Mouse (Mus musculus): ENCODE data around the gene Ebf3. TPM values are rescaled to one million over a fixed set of nuclear protein-coding genes. Genes with fewer than 3 reads are reported as not detected.
A peak's percentile ranks its signal among the peaks of the same experiment; 100 is the strongest.

Ebf3 gene
- polyA plus RNA-seq, 1 experiment from 2014 or later: 23.3 TPM

GRCm38 (mm10) chr7:137300826-137301225 lies 13.4 kb downstream of the Ebf3 start:
- Histone ChIP-seq H3K9me3 (no peaks in the 10 kb centered on the region), H3K27ac (replicated peaks) (no peak overlapping the region; the same call in 1 of the 2 replicates), H3K4me3 (no peak overlapping the region), H3K4me2 (replicated peaks) (peak overlapping the region; percentile 35; the same call in 1 of the 2 replicates), H3K4me1 (peaks cover 53% of the 10 kb centered on the region), H3K9ac (replicated peaks) (no peak overlapping the region), H3K36me3 (0 out of 2 replicates have a peak, but pooled peaks cover 7% of the 10 kb centered on the region), H3K27me3 (peaks cover 50% of the 10 kb centered on the region)
- WGBS: 56% methylated on average over 6 of the region's 6 CpGs
- ATAC-seq (ENCODE audit: low FRiP score, low read depth): no peak

- no peak for ATAC-seq (ENCODE audit: low FRiP score, low read depth)
- H3K27me3 ChIP-seq: peaks cover 50% of the 10 kb centered on the region
- H3K4me1 ChIP-seq: peaks cover 57% of the 10 kb centered on the region
- 0 out of 2 replicates have a peak, but pooled peaks cover 7% of the 10 kb centered on the region for H3K36me3 ChIP-seq
- WGBS: 54% methylated on average over 11 of the region's 11 CpGs
- no peak overlapping the region for H3K9ac ChIP-seq (replicated peaks)
- H3K4me3 ChIP-seq: no peak overlapping the region
- no peak overlapping the region for H3K27ac ChIP-seq (replicated peaks)
- H3K4me2 ChIP-seq (replicated peaks): 0 out of 2 replicates have a peak overlapping the region, but pooled peaks have one; percentile 1
- no peaks in the 10 kb centered on the region for H3K9me3 ChIP-seq
Observed at GRCm38 (mm10) chr7:137300169-137300568, 14.1 kb downstream of the Ebf3 start.

DNA sequence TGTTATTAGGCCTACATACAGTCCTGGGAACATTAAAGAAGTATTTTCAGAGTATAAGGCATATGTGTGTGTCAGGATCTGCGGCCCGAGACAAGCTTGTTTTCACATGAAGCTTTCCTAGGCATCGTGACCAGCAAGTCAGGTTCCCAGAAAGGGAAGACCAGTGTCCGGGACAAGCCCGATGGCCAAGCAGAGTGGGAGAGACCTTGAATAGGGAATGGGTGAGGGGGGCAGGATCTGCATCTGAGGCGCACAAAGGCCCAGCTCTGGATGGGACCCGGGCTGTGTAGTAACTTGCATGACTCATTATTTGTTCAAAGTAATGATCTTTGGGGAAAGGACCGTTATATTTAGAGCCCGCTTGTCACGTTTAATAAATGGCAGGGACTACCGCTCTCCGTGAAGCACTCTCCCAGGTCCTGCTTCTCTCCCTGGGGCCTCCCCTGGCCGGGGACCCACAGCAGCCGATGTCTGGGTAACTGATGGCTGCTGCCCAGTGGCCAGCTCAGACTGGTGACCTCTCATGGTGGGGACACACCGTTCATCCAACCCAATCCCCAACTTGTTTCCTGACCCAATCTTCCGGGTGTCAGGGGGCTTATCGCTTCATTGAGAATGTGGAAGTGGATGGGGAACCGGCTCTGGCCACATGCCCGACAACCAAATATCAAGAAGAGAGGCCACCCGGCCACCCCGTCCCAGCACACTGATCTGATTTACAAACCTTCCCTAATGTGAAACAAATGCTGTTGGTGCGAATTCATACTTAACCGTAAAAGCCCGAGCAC lies 16.5 kb downstream of the Ebf3 start:
- Histone ChIP-seq H3K9ac (replicated peaks) (no peak overlapping the region), H3K9me3 (no peaks in the 10 kb centered on the region), H3K27me3 (peaks cover 34% of the 10 kb centered on the region), H3K4me1 (peaks cover 55% of the 10 kb centered on the region), H3K36me3 (0 out of 2 replicates have a peak, but pooled peaks cover 7% of the 10 kb centered on the region), H3K4me2 (replicated peaks) (no peak overlapping the region), H3K27ac (replicated peaks) (no peak overlapping the region), H3K4me3 (no peak overlapping the region)
- ATAC-seq (ENCODE audit: low FRiP score, low read depth): no peak
- 80% methylated on average over 24 of the region's 24 CpGs for WGBS

GRCm38 (mm10) chr7:137297131-137297530 lies 17.1 kb downstream of the Ebf3 start:
- peaks cover 49% of the 10 kb centered on the region for H3K4me1 ChIP-seq
- no peak overlapping the region for H3K4me2 ChIP-seq (replicated peaks)
- no peak overlapping the region for H3K9ac ChIP-seq (replicated peaks)
- H3K4me3 ChIP-seq: no peak overlapping the region
- 59% methylated on average over 7 of the region's 7 CpGs for WGBS
- H3K9me3 ChIP-seq: no peaks in the 10 kb centered on the region
- no peak for ATAC-seq (ENCODE audit: low FRiP score, low read depth)
- peaks cover 34% of the 10 kb centered on the region for H3K27me3 ChIP-seq
- H3K27ac ChIP-seq (replicated peaks): no peak overlapping the region
- H3K36me3 ChIP-seq: 0 out of 2 replicates have a peak, but pooled peaks cover 7% of the 10 kb centered on the region

- WGBS: 67% methylated on average over 7 of the region's 7 CpGs
- Histone ChIP-seq H3K4me2 (replicated peaks) (no peak overlapping the region), H3K36me3 (0 out of 2 replicates have a peak, but pooled peaks cover 7% of the 10 kb centered on the region), H3K4me3 (no peak overlapping the region), H3K27ac (replicated peaks) (no peak overlapping the region), H3K4me1 (peaks cover 41% of the 10 kb centered on the region), H3K27me3 (peaks cover 23% of the 10 kb centered on the region), H3K9me3 (no peaks in the 10 kb centered on the region), H3K9ac (replicated peaks) (no peak overlapping the region)
- ATAC-seq (ENCODE audit: low FRiP score, low read depth): no peak
Observed at GRCm38 (mm10) chr7:137295612-137296011, 18.6 kb downstream of the Ebf3 start.

DNA sequence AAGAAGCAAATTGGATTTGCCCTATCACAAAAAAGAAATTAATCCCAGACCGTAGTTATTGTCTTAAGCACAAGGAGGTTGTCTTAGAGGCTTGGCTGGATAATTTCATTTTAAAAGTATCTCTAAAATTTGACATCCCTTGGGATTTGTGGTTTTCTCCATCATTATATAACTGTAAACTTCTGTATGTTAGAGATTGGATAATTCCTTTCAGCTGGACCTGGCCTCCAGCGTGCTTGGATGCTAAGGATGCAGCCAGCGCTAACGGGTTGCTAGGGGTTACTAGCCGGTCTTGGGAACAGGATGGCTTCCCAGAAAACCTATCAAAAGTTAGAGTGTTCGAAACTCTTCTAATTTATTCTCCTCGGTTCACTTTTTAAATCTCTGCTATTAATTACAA lies 19.8 kb downstream of the Ebf3 start:
- Histone ChIP-seq H3K36me3 (no peaks in the 10 kb centered on the region), H3K4me1 (peaks cover 38% of the 10 kb centered on the region), H3K4me2 (replicated peaks) (no peak overlapping the region), H3K9me3 (no peaks in the 10 kb centered on the region), H3K27me3 (peaks cover 12% of the 10 kb centered on the region), H3K4me3 (no peak overlapping the region), H3K27ac (replicated peaks) (0 out of 2 replicates have a peak overlapping the region, but pooled peaks have one; percentile 4), H3K9ac (replicated peaks) (no peak overlapping the region)
- WGBS: 52% methylated on average over 7 of the region's 7 CpGs
- ATAC-seq (ENCODE audit: low FRiP score, low read depth): no peak

DNA sequence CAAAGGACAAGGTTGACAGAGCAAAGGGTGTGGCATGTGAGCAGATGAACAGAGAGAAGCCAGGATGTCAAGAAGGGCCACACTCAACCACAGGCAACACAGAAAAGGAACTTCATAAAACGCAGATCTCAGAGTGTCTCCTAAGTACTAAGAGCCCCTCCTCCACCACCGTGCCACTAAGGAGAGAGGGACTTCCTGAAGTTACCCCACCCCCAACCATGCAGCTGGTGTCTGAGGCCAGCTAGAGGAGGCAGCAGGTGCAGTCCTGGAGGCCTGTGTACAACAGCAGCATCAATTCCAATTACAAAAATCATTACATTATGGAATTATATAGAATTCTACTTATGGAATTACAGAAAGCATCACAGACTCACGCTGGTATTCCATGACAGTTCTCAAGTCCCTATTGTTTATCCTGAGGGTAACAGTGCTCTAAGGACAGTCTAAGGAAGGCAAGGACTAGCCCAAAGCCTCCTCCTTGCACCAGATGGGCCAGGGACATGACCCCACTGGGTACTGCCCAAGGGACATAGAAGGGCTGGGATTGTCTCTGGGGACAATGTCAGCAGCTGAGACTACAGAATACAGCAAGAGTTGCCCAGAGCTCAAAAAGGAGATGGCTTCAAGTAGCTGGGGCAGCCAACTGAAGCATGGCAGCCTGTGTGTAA lies 24.8 kb downstream of the Ebf3 start:
- peaks cover 48% of the 10 kb centered on the region for H3K4me1 ChIP-seq
- no peaks in the 10 kb centered on the region for H3K27me3 ChIP-seq
- peak; percentile 65; the same call in 1 of the 2 replicates for ATAC-seq (ENCODE audit: low FRiP score, low read depth)

GRCm38 (mm10) chr7:137278171-137278570 lies 36.1 kb downstream of the Ebf3 start:
- H3K9me3 ChIP-seq: no peaks in the 10 kb centered on the region
- H3K4me1 ChIP-seq: peaks cover 8% of the 10 kb centered on the region; the same call in 1 of the 2 replicates
- 88% methylated on average over 7 of the region's 7 CpGs for WGBS
- no peak overlapping the region for H3K4me3 ChIP-seq
- no peak overlapping the region for H3K4me2 ChIP-seq (replicated peaks)
- no peak overlapping the region for H3K27ac ChIP-seq (replicated peaks)
- 0 out of 2 replicates have a peak, but pooled peaks cover 3% of the 10 kb centered on the region for H3K36me3 ChIP-seq
- no peaks in the 10 kb centered on the region for H3K27me3 ChIP-seq
- no peak overlapping the region for H3K9ac ChIP-seq (replicated peaks)
- ATAC-seq (ENCODE audit: low FRiP score, low read depth): no peak

More for the DNA sequence above, 24.8 kb downstream of the Ebf3 start:
- H3K36me3 ChIP-seq: no peaks in the 10 kb centered on the region
- 65% methylated on average over 3 of the region's 3 CpGs for WGBS
- no peak overlapping the region for H3K9ac ChIP-seq (replicated peaks)
- no peak overlapping the region for H3K4me3 ChIP-seq
- no peak overlapping the region for H3K4me2 ChIP-seq (replicated peaks)
- H3K9me3 ChIP-seq: no peaks in the 10 kb centered on the region
- 0 out of 2 replicates have a peak overlapping the region, but pooled peaks have one; percentile 15 for H3K27ac ChIP-seq (replicated peaks)

DNA sequence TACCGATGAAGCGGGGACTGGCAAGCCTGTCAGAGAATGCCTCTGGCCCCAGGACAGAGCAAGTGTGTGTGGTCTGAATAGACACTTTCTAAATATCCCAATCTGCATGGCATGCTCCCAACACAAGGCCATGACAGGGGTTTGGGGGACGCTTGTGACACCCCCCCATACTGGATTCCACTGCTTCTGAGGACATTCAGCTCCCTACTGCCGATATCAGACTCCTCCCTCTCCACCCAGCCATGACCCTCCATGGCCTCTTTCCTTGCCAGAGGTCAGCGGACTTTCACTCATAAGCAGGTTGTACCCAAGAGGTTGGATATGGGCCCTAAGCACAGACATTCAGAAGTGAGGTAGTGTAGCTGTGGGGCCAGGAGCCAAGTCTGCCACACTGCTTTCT lies 36.5 kb downstream of the Ebf3 start:
- H3K9ac ChIP-seq (replicated peaks): no peak overlapping the region
- H3K27me3 ChIP-seq: no peaks in the 10 kb centered on the region
- WGBS: 80% methylated on average over 5 of the region's 5 CpGs
- no peak overlapping the region for H3K27ac ChIP-seq (replicated peaks)
- H3K4me3 ChIP-seq: no peak overlapping the region
- H3K4me1 ChIP-seq: peaks cover 11% of the 10 kb centered on the region
- ATAC-seq (ENCODE audit: low FRiP score, low read depth): no peak
- H3K4me2 ChIP-seq (replicated peaks): no peak overlapping the region
- no peaks in the 10 kb centered on the region for H3K9me3 ChIP-seq
- 0 out of 2 replicates have a peak, but pooled peaks cover 3% of the 10 kb centered on the region for H3K36me3 ChIP-seq

DNA sequence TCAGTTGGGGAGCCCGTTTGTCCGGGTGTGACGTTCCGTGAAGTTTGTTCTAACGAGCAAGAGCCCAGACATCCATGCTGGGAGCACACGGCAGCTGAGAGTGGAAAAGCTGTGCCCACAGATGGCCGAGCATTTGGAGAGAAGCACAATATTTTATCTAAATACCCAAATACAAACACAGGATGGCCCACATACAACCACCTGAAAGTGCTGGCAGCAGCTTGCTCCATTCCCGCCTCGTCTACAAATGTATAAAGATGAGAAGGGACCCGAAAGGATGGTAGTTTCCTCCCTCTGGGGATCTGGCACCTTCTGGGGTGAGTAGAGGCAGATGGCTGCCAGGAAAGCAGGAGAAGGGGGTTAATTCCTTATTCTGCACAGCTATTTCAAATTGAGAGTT lies 42.0 kb downstream of the Ebf3 start:
- peaks cover 40% of the 10 kb centered on the region for H3K4me1 ChIP-seq
- H3K4me3 ChIP-seq: no peak overlapping the region
- no peak overlapping the region for H3K4me2 ChIP-seq (replicated peaks)
- H3K36me3 ChIP-seq: no peaks in the 10 kb centered on the region
- no peak overlapping the region for H3K27ac ChIP-seq (replicated peaks)
- WGBS: 84% methylated on average over 10 of the region's 10 CpGs
- H3K9ac ChIP-seq (replicated peaks): no peak overlapping the region
- H3K27me3 ChIP-seq: no peaks in the 10 kb centered on the region
- H3K9me3 ChIP-seq: no peaks in the 10 kb centered on the region
- ATAC-seq (ENCODE audit: low FRiP score, low read depth): no peak

- Histone ChIP-seq H3K4me2 (replicated peaks) (no peak overlapping the region), H3K9ac (replicated peaks) (0 out of 2 replicates have a peak overlapping the region, but pooled peaks have one; percentile 6), H3K27me3 (peaks cover 7% of the 10 kb centered on the region; the same call in 1 of the 2 replicates), H3K27ac (replicated peaks) (peak overlapping the region; percentile 49; the same call in 1 of the 2 replicates), H3K4me1 (peaks cover 59% of the 10 kb centered on the region), H3K9me3 (no peaks in the 10 kb centered on the region), H3K36me3 (no peaks in the 10 kb centered on the region), H3K4me3 (no peak overlapping the region)
- 66% methylated on average over 8 of the region's 8 CpGs for WGBS
- no peak for ATAC-seq (ENCODE audit: low FRiP score, low read depth)
Observed at GRCm38 (mm10) chr7:137268452-137269155, 45.6 kb downstream of the Ebf3 start.

Data from midbrain, embryonic 12.5 days (tissue).